Mouse (Mus musculus): ENCODE measurements at regions not wholly inside any gene's neighbourhood (a gene's known extent, or its start where the extent isn't known, plus 50 kb on each side); places are given as distances from the start of the nearest gene placed in this dataset.
A peak's percentile ranks its signal among the peaks of the same experiment; 100 is the strongest.

DNA sequence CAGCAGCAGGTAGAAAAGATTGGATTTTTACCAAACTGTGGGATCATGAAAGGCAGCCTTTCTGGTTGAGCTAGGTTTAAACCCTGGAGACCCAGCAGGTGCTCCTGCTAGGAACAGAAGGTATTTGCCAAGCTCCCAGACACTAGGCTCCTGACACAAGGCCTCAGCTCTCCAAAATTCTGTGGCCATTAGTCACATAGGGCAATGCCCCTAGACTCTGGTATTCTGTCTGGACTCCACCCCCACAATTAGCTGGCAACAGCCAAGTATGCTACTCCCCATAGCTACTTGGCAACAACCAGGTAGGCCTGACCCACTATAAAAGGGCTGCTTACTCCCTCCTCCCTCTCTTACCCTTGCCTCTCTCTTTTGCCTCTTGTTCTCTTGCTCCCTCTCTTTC is 480.7 kb upstream of the A830018L16Rik start:
- DNase-seq (ENCODE audit: low spot score), result no peak
- Histone ChIP-seq H3K4me3 (ENCODE audit: low read depth, low read length) (no peak overlapping the region), H3K9ac (ENCODE audit: low read depth, low read length) (no peak overlapping the region), H3K4me1 (replicated peaks; ENCODE audit: control insufficient read depth, insufficient read depth, low read length) (no peaks in the 10 kb centered on the region), H3K36me3 (ENCODE audit: control insufficient read depth, insufficient read depth, low read length) (no peaks in the 10 kb centered on the region), H3K27me3 (ENCODE audit: control insufficient read depth, insufficient read depth, low read length) (no peaks in the 10 kb centered on the region), H3K27ac (ENCODE audit: low read depth, low read length) (no peak overlapping the region), H3K9me3 (ENCODE audit: control insufficient read depth, low read length) (no peaks in the 10 kb centered on the region), H3K4me2 (replicated peaks; ENCODE audit: low read depth, low read length) (no peak overlapping the region)
- no peak for ATAC-seq (ENCODE audit: low FRiP score)

DNA sequence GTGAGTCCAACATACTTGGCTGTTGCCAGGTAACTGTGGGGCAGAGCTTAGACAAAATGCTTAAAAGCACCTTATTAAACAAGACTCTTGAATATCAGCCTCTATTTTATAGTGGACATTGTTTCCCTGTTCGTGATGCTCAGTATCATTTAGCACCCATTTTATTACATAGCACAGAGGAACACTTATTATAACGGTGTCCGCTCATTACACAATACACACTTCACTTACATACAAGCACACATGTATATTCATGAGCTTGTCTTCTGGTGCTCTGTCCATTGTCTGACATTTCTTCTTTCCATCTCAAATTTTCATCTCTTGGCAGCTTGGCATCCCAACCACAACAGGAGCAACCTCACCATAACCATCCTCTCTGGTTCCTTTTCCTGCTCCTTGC is 475.5 kb upstream of the A830018L16Rik start:
- 64% methylated on average over 3 of the region's 3 CpGs for WGBS
- ATAC-seq (ENCODE audit: low FRiP score) (peak; percentile 54; the same call in 1 of the 2 replicates), DNase-seq (ENCODE audit: low spot score) (no peak)
- H3K9ac ChIP-seq (ENCODE audit: low read depth, low read length), result no peak overlapping the region
- H3K4me3 ChIP-seq (ENCODE audit: low read depth, low read length), result no peak overlapping the region
- no peak overlapping the region for H3K4me2 ChIP-seq (replicated peaks; ENCODE audit: low read depth, low read length)
- no peaks in the 10 kb centered on the region for H3K36me3 ChIP-seq (ENCODE audit: control insufficient read depth, insufficient read depth, low read length)
- no peaks in the 10 kb centered on the region for H3K27me3 ChIP-seq (ENCODE audit: control insufficient read depth, insufficient read depth, low read length)
- H3K27ac ChIP-seq (ENCODE audit: low read depth, low read length), result no peak overlapping the region
- no peaks in the 10 kb centered on the region for H3K4me1 ChIP-seq (replicated peaks; ENCODE audit: control insufficient read depth, insufficient read depth, low read length)
- no peaks in the 10 kb centered on the region for H3K9me3 ChIP-seq (ENCODE audit: control insufficient read depth, low read length)

DNA sequence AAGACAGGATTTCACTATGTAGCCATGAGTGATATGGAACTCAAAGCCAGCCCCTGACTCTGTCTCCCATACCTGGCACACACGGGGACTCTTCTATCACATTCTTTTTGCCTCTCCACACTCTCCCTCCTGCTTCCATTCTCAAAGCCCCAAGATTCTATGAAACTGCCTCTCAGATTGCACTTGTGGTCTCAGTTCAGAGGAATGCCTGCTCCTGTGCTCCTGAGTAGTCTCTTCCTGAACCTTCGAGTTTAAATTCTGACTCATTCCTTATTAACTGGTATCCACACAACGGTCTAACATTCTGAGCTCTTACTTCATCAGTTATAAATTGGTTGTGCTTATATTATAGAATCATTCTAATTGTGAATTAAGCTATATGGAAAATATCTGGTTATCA is 473.6 kb upstream of the A830018L16Rik start:
- Histone ChIP-seq H3K4me2 (replicated peaks; ENCODE audit: low read depth, low read length) (no peak overlapping the region), H3K36me3 (ENCODE audit: control insufficient read depth, insufficient read depth, low read length) (no peaks in the 10 kb centered on the region), H3K27ac (ENCODE audit: low read depth, low read length) (no peak overlapping the region), H3K4me1 (replicated peaks; ENCODE audit: control insufficient read depth, insufficient read depth, low read length) (no peaks in the 10 kb centered on the region), H3K4me3 (ENCODE audit: low read depth, low read length) (no peak overlapping the region), H3K9ac (ENCODE audit: low read depth, low read length) (no peak overlapping the region), H3K9me3 (ENCODE audit: control insufficient read depth, low read length) (no peaks in the 10 kb centered on the region), H3K27me3 (ENCODE audit: control insufficient read depth, insufficient read depth, low read length) (no peaks in the 10 kb centered on the region)
- DNase-seq (ENCODE audit: low spot score) (no peak), ATAC-seq (ENCODE audit: low FRiP score) (no peak)
- 83% methylated on average over 3 of the region's 3 CpGs for WGBS

DNA sequence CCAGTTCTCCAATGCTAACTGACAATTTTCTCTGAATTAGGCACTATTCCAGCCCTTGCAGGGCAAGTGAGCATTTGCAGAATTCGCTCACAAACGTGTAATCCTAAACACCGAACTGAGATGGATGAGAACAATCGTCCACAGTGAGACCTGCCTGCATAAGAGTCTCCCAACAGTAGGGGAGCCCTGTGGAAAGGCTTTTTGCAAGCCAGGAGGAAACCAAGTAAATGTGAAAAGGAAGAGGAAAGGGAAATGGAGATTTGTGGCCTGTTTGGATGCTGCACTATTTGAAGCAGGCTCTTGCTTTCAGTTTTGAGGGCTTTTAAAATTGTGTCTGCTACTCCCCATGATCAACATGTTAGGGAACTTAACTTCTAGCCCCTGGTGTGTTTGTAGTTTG is 470.9 kb upstream of the A830018L16Rik start:
- no peaks in the 10 kb centered on the region for H3K9me3 ChIP-seq (ENCODE audit: control insufficient read depth, low read length)
- ATAC-seq (ENCODE audit: low FRiP score), result no peak
- H3K9ac ChIP-seq (ENCODE audit: low read depth, low read length), result no peak overlapping the region
- WGBS, result 53% methylated on average over 4 of the region's 4 CpGs
- no peak overlapping the region for H3K4me2 ChIP-seq (replicated peaks; ENCODE audit: low read depth, low read length)
- no peaks in the 10 kb centered on the region for H3K4me1 ChIP-seq (replicated peaks; ENCODE audit: control insufficient read depth, insufficient read depth, low read length)
- no peaks in the 10 kb centered on the region for H3K27me3 ChIP-seq (ENCODE audit: control insufficient read depth, insufficient read depth, low read length)
- DNase-seq (ENCODE audit: low spot score), result no peak
- H3K4me3 ChIP-seq (ENCODE audit: low read depth, low read length), result no peak overlapping the region
- no peak overlapping the region for H3K27ac ChIP-seq (ENCODE audit: low read depth, low read length)
- no peaks in the 10 kb centered on the region for H3K36me3 ChIP-seq (ENCODE audit: control insufficient read depth, insufficient read depth, low read length)
